Mouse (Mus musculus) limb, embryonic 14.5 days (tissue): ENCODE results near the gene Abcg5. TPM values are rescaled to one million over a fixed set of nuclear protein-coding genes. Genes with fewer than 3 reads are reported as not detected.
A peak's percentile ranks its signal among the peaks of the same experiment; 100 is the strongest.

Experiments used
- ATAC-seq: fragments of 200-750 bp; cut with Nextera tagmentation; 2 replicates; pipeline ENCODE4 v1.8.0; 2017; ENCODE audit warnings: low read depth, moderate number of reproducible peaks, moderate TSS enrichment; ENCODE audit not compliant: low FRiP score
- DNase-seq: peaks from one replicate; pipeline ENCODE4 v3.0.0-alpha.2; 2015; ENCODE audit warnings: low spot score
- H3K27ac ChIP-seq: fragments of 300-500 bp; sonication (generic); replicated peaks from 2 replicates; pipeline ENCODE4 v1.5.1; 2014; ENCODE audit warnings: low read depth, mild to moderate bottlenecking, low read length, moderate library complexity, mixed read lengths
- H3K27me3 ChIP-seq: fragments of 300-500 bp; sonication (generic); 2 replicates; pipeline ENCODE4 v1.6.1; 2014; ENCODE audit warnings: low read length, mixed read lengths; ENCODE audit not compliant: control insufficient read depth, insufficient read depth
- H3K36me3 ChIP-seq: fragments of 300-500 bp; sonication (generic); 2 replicates; pipeline ENCODE4 v1.6.1; 2014; ENCODE audit warnings: mild to moderate bottlenecking, low read length, moderate library complexity, mixed read lengths; ENCODE audit not compliant: control insufficient read depth, insufficient read depth
- H3K4me1 ChIP-seq: fragments of 300-500 bp; sonication (generic); 2 replicates; pipeline ENCODE4 v1.6.1; 2014; ENCODE audit warnings: antibody characterized with exemption, low read length, mixed read lengths; ENCODE audit not compliant: control insufficient read depth, insufficient read depth
- H3K4me2 ChIP-seq: fragments of 300-500 bp; sonication (generic); replicated peaks from 2 replicates; pipeline ENCODE4 v1.6.1; 2014; ENCODE audit warnings: low read depth, mild to moderate bottlenecking, low read length, moderate library complexity; ENCODE audit not compliant: severe bottlenecking
- H3K4me3 ChIP-seq: fragments of 300-500 bp; sonication (generic); replicated peaks from 2 replicates; pipeline ENCODE4 v1.5.1; 2014; ENCODE audit warnings: low read length
- H3K9ac ChIP-seq: fragments of 300-500 bp; sonication (generic); 2 replicates; pipeline ENCODE4 v1.6.1; 2014; ENCODE audit warnings: mild to moderate bottlenecking, low read depth, low read length, moderate library complexity; ENCODE audit not compliant: severe bottlenecking
- H3K9me3 ChIP-seq: fragments of 300-500 bp; sonication (generic); 2 replicates; pipeline ENCODE4 v1.6.1; 2016; ENCODE audit warnings: low read length; ENCODE audit not compliant: control insufficient read depth
- POLR2A ChIP-seq: fragments of 200-500 bp; IDR thresholded peaks from 2 replicates; pipeline ENCODE4 v1.8.0; 2012; ENCODE audit warnings: inconsistent platforms, mild to moderate bottlenecking, moderate library complexity, borderline replicate concordance; ENCODE audit not compliant: insufficient read depth, insufficient read length; ENCODE audit errors: extremely low read depth
- WGBS: fragments of 180-500 bp; shearing (Covaris S2); extraction: QIAGEN DNeasy Blood & Tissue Kit; methylation state at CpG from one replicate; pipeline ENCODE4 v1.1.7; 2014; 5-methylcytosine and 5-hydroxymethylcytosine counted together
- polyA plus RNA-seq, 2 experiments: library from polyadenylated mRNA; depleted of rRNA in 1 of 2; stranded (reverse) in 1 of 2; unstranded in 1 of 2; fragments of >200 nt; fragmentation: Nextera tagmentation in 1 of 2; extraction: Ambion mirVana in 1 of 2; gene quantifications; 2 replicates each; pipeline versions ENCODE4 v1.2.1 to v1.2.3; 2012 to 2014

The Abcg5 gene
- polyA plus RNA-seq, 2 experiments = 1.3 to 1.7 TPM

GRCm38 (mm10) chr17:84622028-84622427, 60.8 kb downstream of the Abcg5 start:
- no peak overlapping the region for H3K9ac ChIP-seq
- peak overlapping the region; percentile 84 for H3K27ac ChIP-seq
- H3K36me3 ChIP-seq = peaks cover 20% of the 10 kb centered on the region; the same call in 1 of the 2 replicates
- ATAC-seq (no peak), DNase-seq (no peak)
- H3K27me3 ChIP-seq = no peaks in the 10 kb centered on the region
- no peak overlapping the region for H3K4me2 ChIP-seq
- WGBS = 79% methylated on average over 4 of the region's 4 CpGs
- TF ChIP-seq POLR2A = no peak
- peaks cover 6% of the 10 kb centered on the region for H3K4me1 ChIP-seq
- H3K4me3 ChIP-seq = no peak overlapping the region
- no peaks in the 10 kb centered on the region for H3K9me3 ChIP-seq

GRCm38 (mm10) chr17:84621209-84621608, 61.6 kb downstream of the Abcg5 start:
- H3K9me3 ChIP-seq = no peaks in the 10 kb centered on the region
- DNase-seq (no peak), ATAC-seq (no peak)
- no peak overlapping the region for H3K27ac ChIP-seq
- H3K4me2 ChIP-seq = no peak overlapping the region
- H3K9ac ChIP-seq = no peak overlapping the region
- TF ChIP-seq POLR2A = no peak
- no peak overlapping the region for H3K4me3 ChIP-seq
- no peaks in the 10 kb centered on the region for H3K27me3 ChIP-seq
- peaks cover 5% of the 10 kb centered on the region for H3K4me1 ChIP-seq
- peaks cover 22% of the 10 kb centered on the region; the same call in 1 of the 2 replicates for H3K36me3 ChIP-seq
- 86% methylated on average over 6 of the region's 6 CpGs for WGBS

DNA sequence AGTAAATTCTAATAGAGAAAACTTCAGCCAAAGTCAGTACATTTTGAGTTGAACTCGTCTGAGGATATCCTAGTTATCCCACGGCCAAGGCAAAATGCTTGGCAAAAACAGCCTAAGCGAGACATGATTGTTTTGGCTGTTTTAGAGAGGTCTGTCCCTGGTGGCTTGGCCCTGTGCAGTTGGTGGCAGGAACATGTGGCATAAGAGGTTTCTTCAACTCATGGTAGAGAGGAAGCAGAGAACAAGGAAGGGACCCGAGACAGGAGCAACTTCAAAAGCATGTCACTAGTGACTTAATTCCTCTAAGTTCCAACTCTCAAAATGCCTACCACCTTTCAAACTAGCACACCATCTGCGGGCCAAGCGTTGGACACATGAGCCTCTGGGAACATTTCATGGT, 62.2 kb downstream of the Abcg5 start:
- H3K27me3 ChIP-seq = no peaks in the 10 kb centered on the region
- ATAC-seq (no peak), DNase-seq (no peak)
- no peak overlapping the region for H3K4me2 ChIP-seq
- no peak for TF ChIP-seq POLR2A
- H3K9me3 ChIP-seq = no peaks in the 10 kb centered on the region
- 89% methylated on average over 6 of the region's 6 CpGs for WGBS
- H3K27ac ChIP-seq = no peak overlapping the region
- H3K36me3 ChIP-seq = peaks cover 22% of the 10 kb centered on the region; the same call in 1 of the 2 replicates
- H3K9ac ChIP-seq = no peak overlapping the region
- no peak overlapping the region for H3K4me3 ChIP-seq
- H3K4me1 ChIP-seq = peaks cover 5% of the 10 kb centered on the region

GRCm38 (mm10) chr17:84620076-84620475, 62.7 kb downstream of the Abcg5 start:
- Histone ChIP-seq H3K27ac (no peak overlapping the region), H3K27me3 (no peaks in the 10 kb centered on the region), H3K9me3 (no peaks in the 10 kb centered on the region), H3K4me2 (no peak overlapping the region), H3K36me3 (peaks cover 22% of the 10 kb centered on the region; the same call in 1 of the 2 replicates), H3K4me1 (peaks cover 5% of the 10 kb centered on the region), H3K4me3 (no peak overlapping the region), H3K9ac (no peak overlapping the region)
- WGBS = 83% methylated on average over 3 of the region's 3 CpGs
- ATAC-seq (no peak), DNase-seq (no peak)
- TF ChIP-seq POLR2A = no peak

GRCm38 (mm10) chr17:84619112-84619511, 63.7 kb downstream of the Abcg5 start:
- peaks cover 5% of the 10 kb centered on the region for H3K4me1 ChIP-seq
- no peak overlapping the region for H3K9ac ChIP-seq
- WGBS = 78% methylated on average over 7 of the region's 7 CpGs
- H3K9me3 ChIP-seq = no peaks in the 10 kb centered on the region
- DNase-seq (no peak), ATAC-seq (no peak)
- TF ChIP-seq POLR2A = no peak
- peaks cover 31% of the 10 kb centered on the region for H3K36me3 ChIP-seq
- no peak overlapping the region for H3K27ac ChIP-seq
- H3K4me2 ChIP-seq = no peak overlapping the region
- H3K4me3 ChIP-seq = no peak overlapping the region
- H3K27me3 ChIP-seq = no peaks in the 10 kb centered on the region

GRCm38 (mm10) chr17:84617953-84618352, 64.9 kb downstream of the Abcg5 start:
- H3K4me3 ChIP-seq = no peak overlapping the region
- TF ChIP-seq POLR2A = no peak
- H3K36me3 ChIP-seq = peaks cover 43% of the 10 kb centered on the region
- no peak overlapping the region for H3K9ac ChIP-seq
- H3K4me2 ChIP-seq = no peak overlapping the region
- 87% methylated on average over 6 of the region's 6 CpGs for WGBS
- H3K9me3 ChIP-seq = 0 out of 2 replicates have a peak, but pooled peaks cover 8% of the 10 kb centered on the region
- no peak overlapping the region for H3K27ac ChIP-seq
- H3K27me3 ChIP-seq = no peaks in the 10 kb centered on the region
- peaks cover under 1% of the 10 kb centered on the region for H3K4me1 ChIP-seq
- DNase-seq = no peak
- no peak for ATAC-seq
